Mouse (Mus musculus) limb, embryonic 12.5 days (tissue): ENCODE results near the gene B230219D22Rik. TPM values are rescaled to one million over a fixed set of nuclear protein-coding genes. Genes with fewer than 3 reads are reported as not detected.
A peak's percentile ranks its signal among the peaks of the same experiment; 100 is the strongest.

Experiments used
- ATAC-seq: fragments of 200-750 bp; cut with Nextera tagmentation; 2 replicates; pipeline ENCODE4 v1.8.0; 2017; ENCODE audit warnings: low read depth, moderate TSS enrichment; ENCODE audit not compliant: insufficient number of reproducible peaks, insufficient read depth, low FRiP score, low TSS enrichment
- H3K27ac ChIP-seq: fragments of 300-500 bp; sonication (generic); 2 replicates; pipeline ENCODE4 v1.5.1; 2016; ENCODE audit warnings: mild to moderate bottlenecking, moderate library complexity
- H3K27me3 ChIP-seq: fragments of 300-500 bp; sonication (generic); 2 replicates; pipeline ENCODE4 v1.6.1; 2016; ENCODE audit warnings: mild to moderate bottlenecking, moderate library complexity
- H3K36me3 ChIP-seq: fragments of 300-500 bp; sonication (generic); 2 replicates; pipeline ENCODE4 v1.6.1; 2016; ENCODE audit warnings: mild to moderate bottlenecking, moderate library complexity
- H3K4me1 ChIP-seq: fragments of 300-500 bp; sonication (generic); replicated peaks from 2 replicates; pipeline ENCODE4 v1.6.1; 2016
- H3K4me2 ChIP-seq: fragments of 300-500 bp; sonication (generic); 2 replicates; pipeline ENCODE4 v1.6.1; 2016; ENCODE audit warnings: mild to moderate bottlenecking, moderate library complexity
- H3K4me3 ChIP-seq: fragments of 300-500 bp; sonication (generic); replicated peaks from 2 replicates; pipeline ENCODE4 v1.5.1; 2016; ENCODE audit warnings: mild to moderate bottlenecking
- H3K9ac ChIP-seq: fragments of 300-500 bp; sonication (generic); replicated peaks from 2 replicates; pipeline ENCODE4 v1.6.1; 2016; ENCODE audit warnings: mild to moderate bottlenecking, moderate library complexity
- H3K9me3 ChIP-seq: fragments of 300-500 bp; sonication (generic); 2 replicates; pipeline ENCODE4 v1.6.1; 2016; ENCODE audit warnings: mild to moderate bottlenecking, moderate library complexity
- WGBS: fragments of 180-500 bp; shearing (Covaris S2); methylation state at CpG from one replicate; pipeline ENCODE4 v1.1.7; 2016; 5-methylcytosine and 5-hydroxymethylcytosine counted together
- polyA plus RNA-seq: library from polyadenylated mRNA; unstranded; fragments of >200 nt; fragmentation: Nextera tagmentation; extraction: Ambion mirVana; gene quantifications from 2 replicates; pipeline ENCODE4 v1.2.1, GENCODE M21; 2016

B230219D22Rik gene
- 78.7 and 84.5 TPM in 2 replicates for polyA plus RNA-seq

DNA sequence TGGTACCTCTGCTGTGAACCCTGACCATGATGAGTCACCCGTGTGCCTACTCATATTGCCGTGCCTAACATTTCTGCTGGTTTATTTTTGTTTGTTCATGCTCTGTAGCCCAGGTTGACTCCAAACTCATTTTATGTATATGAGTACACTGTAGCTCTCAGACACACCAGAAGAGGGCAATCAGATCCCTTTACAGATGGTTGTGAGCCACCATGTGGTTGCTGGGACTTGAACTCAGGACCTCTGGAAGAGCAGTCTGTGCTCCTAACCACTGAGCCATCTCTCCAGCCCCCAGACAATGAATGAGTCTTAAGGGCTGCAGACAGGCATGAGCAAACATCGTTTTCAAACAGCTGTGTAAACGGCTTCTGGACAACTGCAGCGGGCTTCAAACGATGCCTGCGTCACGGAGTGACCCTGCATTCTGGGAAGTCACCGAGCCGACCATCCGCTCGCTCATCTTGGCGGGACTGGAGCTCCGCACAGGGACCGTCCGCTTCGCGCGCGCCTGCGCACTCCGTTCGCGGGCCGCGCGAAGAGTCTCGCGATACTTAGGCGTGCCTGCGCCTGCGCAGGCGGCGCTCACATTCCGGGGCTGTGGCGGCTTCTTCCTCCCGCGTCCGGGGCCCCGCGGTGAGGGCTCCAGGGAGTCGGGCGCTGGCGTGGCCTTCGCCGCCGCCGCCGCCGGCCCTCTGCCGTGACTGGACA lies at the start of gene B230219D22Rik:
Gene B230219D22Rik (plus strand): TSS at position 590 of the 708 bp plus-strand sequence.
- Histone ChIP-seq H3K4me1 (peaks cover 22% of the 10 kb centered on the region), H3K27ac (peak within 1 kb of the TSS; percentile 99), H3K4me3 (peak within 1 kb of the TSS; percentile 100), H3K9me3 (no peaks in the 10 kb centered on the region), H3K9ac (peak within 1 kb of the TSS; percentile 100), H3K4me2 (peak within 1 kb of the TSS; percentile 78), H3K27me3 (no peaks in the 10 kb centered on the region), H3K36me3 (no peaks in the 10 kb centered on the region; the same call in 1 of the 2 replicates)
- WGBS, result 2% methylated on average over 51 of the region's 51 CpGs
- ATAC-seq, result peak; percentile 93

DNA sequence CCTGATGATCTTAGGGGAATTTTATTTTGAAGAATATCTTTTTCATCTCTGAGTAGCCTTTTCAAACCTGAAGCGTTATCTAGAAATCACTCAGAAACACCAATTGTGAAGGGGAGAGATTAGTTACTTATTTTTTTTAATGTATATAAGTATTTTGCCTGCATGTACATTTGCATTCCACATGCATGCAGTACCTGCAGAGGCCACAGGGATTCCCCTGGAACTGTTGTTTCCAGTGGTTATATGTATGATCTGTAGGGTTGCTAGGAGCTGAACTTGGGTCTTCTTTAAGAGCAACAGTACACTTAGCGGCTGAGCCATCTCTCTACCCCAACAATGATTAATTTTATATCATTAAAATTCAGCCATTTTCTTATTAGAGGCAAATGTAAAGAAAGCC lies 48.4 kb upstream of the B230219D22Rik start:
- Histone ChIP-seq H3K36me3 (peaks cover 78% of the 10 kb centered on the region), H3K27ac (no peak overlapping the region), H3K27me3 (no peaks in the 10 kb centered on the region), H3K9ac (no peak overlapping the region), H3K4me2 (no peak overlapping the region), H3K4me1 (no peaks in the 10 kb centered on the region), H3K9me3 (no peaks in the 10 kb centered on the region), H3K4me3 (no peak overlapping the region)
- WGBS, result 89% methylated on average over 2 of the region's 2 CpGs
- no peak for ATAC-seq

- no peak for ATAC-seq
- H3K27ac ChIP-seq, result no peak overlapping the region
- no peaks in the 10 kb centered on the region for H3K27me3 ChIP-seq
- no peak overlapping the region for H3K9ac ChIP-seq
- H3K4me3 ChIP-seq, result no peak overlapping the region
- peaks cover 100% of the 10 kb centered on the region for H3K36me3 ChIP-seq
- no peak overlapping the region for H3K4me2 ChIP-seq
- no peaks in the 10 kb centered on the region for H3K9me3 ChIP-seq
- 87% methylated on average over 12 of the region's 12 CpGs for WGBS
- no peaks in the 10 kb centered on the region for H3K4me1 ChIP-seq
These were observed 42.8 kb upstream of the B230219D22Rik start for GRCm38 (mm10) chr13:55650098-55650497.

DNA sequence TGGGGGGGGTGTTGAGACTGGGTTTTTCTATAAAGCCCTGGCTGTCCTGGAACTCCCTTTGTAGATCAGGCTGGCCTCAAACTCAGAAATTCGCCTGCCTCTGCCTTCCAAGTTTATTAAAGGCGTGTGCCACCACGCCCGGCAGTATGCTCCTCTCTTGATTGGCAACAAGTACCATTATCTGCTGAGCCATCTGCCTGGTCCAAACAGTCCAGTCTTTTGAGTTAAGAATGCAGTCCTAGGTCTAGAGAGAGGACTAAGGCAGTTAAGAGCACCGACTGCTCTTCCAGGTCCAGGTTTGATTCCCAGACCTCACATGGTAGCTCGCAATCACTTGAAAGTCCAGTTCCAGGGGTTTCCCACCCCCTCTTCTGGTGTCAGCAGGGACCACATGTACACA lies 41.9 kb upstream of the B230219D22Rik start:
- 93% methylated on average over 6 of the region's 6 CpGs for WGBS
- Histone ChIP-seq H3K27ac (no peak overlapping the region), H3K36me3 (peaks cover 100% of the 10 kb centered on the region), H3K4me3 (no peak overlapping the region), H3K9ac (no peak overlapping the region), H3K4me2 (no peak overlapping the region), H3K27me3 (no peaks in the 10 kb centered on the region), H3K4me1 (no peaks in the 10 kb centered on the region), H3K9me3 (no peaks in the 10 kb centered on the region)
- ATAC-seq, result no peak

- WGBS, result 85% methylated on average over 6 of the region's 6 CpGs
- 0 out of 2 replicates have a peak, but pooled peaks cover 4% of the 10 kb centered on the region for H3K9me3 ChIP-seq
- no peak overlapping the region for H3K9ac ChIP-seq
- no peak overlapping the region for H3K27ac ChIP-seq
- no peaks in the 10 kb centered on the region for H3K4me1 ChIP-seq
- H3K4me2 ChIP-seq, result no peak overlapping the region
- ATAC-seq, result no peak
- peaks cover 93% of the 10 kb centered on the region for H3K36me3 ChIP-seq
- no peaks in the 10 kb centered on the region for H3K27me3 ChIP-seq
- H3K4me3 ChIP-seq, result no peak overlapping the region
These were observed 24.4 kb upstream of the B230219D22Rik start for GRCm38 (mm10) chr13:55668550-55668949.

DNA sequence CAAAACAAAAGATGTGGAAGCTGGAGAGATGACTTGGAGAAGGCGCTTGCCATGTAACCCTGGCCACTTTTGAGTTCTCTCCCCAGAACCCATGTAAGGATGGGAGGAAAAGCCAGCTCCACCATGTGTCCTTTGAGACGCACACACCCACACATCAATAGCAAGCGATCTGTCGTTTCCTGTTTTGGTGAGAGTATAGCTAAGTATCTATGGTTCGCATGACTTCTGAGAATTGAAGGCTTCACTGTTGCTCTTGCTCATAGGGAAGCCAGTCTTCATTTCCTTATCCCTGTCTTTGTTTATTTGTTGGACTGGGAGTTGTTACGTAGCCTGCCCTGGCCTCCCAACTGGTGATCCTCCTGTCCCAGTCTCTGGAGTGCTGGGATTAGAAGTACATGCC lies 20.2 kb upstream of the B230219D22Rik start:
- Histone ChIP-seq H3K27ac (no peak overlapping the region), H3K4me1 (no peaks in the 10 kb centered on the region), H3K4me3 (no peak overlapping the region), H3K4me2 (no peak overlapping the region), H3K27me3 (no peaks in the 10 kb centered on the region), H3K36me3 (peaks cover 91% of the 10 kb centered on the region), H3K9ac (no peak overlapping the region), H3K9me3 (0 out of 2 replicates have a peak, but pooled peaks cover 4% of the 10 kb centered on the region)
- WGBS, result 93% methylated on average over 6 of the region's 6 CpGs
- ATAC-seq, result no peak

DNA sequence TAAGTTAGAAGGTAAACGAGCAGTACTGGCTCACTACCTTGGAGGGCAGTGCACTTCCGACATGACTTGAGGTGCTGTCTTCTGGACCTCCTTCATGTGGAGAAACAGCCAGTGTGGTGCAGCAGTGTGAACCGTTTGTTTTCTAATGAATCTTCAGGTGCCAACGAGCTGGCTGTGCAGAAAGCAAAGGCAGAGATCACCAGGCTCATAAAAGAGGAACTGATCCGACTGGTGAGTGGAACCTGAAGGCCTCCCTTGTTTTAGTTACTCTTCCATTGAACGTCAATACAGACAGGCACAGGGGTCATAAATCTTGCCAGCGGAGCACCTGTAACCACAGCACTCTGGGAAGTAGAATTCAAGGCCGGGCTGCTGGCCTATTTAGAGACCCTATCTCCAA lies 15.6 kb upstream of the B230219D22Rik start:
- H3K27ac ChIP-seq, result no peak overlapping the region
- peaks cover 85% of the 10 kb centered on the region for H3K36me3 ChIP-seq
- no peak for ATAC-seq
- H3K9me3 ChIP-seq, result no peaks in the 10 kb centered on the region
- H3K9ac ChIP-seq, result no peak overlapping the region
- H3K4me2 ChIP-seq, result no peak overlapping the region
- H3K27me3 ChIP-seq, result no peaks in the 10 kb centered on the region
- no peaks in the 10 kb centered on the region for H3K4me1 ChIP-seq
- H3K4me3 ChIP-seq, result no peak overlapping the region
- 74% methylated on average over 8 of the region's 8 CpGs for WGBS

- ATAC-seq, result no peak
- Histone ChIP-seq H3K9me3 (no peaks in the 10 kb centered on the region), H3K4me1 (peaks cover 4% of the 10 kb centered on the region; the same call in 1 of the 2 replicates), H3K27me3 (no peaks in the 10 kb centered on the region), H3K36me3 (peaks cover 49% of the 10 kb centered on the region), H3K27ac (no peak overlapping the region), H3K4me2 (no peak overlapping the region), H3K9ac (no peak overlapping the region), H3K4me3 (no peak overlapping the region)
- 89% methylated on average over 9 of the region's 9 CpGs for WGBS
These were observed 10.7 kb upstream of the B230219D22Rik start for GRCm38 (mm10) chr13:55682201-55682600.

- WGBS, result 88% methylated on average over 3 of the region's 3 CpGs
- Histone ChIP-seq H3K36me3 (peaks cover 35% of the 10 kb centered on the region), H3K9me3 (no peaks in the 10 kb centered on the region), H3K27me3 (no peaks in the 10 kb centered on the region), H3K4me3 (no peak overlapping the region), H3K27ac (no peak overlapping the region), H3K9ac (no peak overlapping the region), H3K4me2 (no peak overlapping the region), H3K4me1 (peaks cover 10% of the 10 kb centered on the region; the same call in 1 of the 2 replicates)
- ATAC-seq, result no peak
These were observed 9.3 kb upstream of the B230219D22Rik start for GRCm38 (mm10) chr13:55683581-55683980.

- Histone ChIP-seq H3K4me2 (0 out of 2 replicates have a peak overlapping the region, but pooled peaks have one; percentile 1), H3K4me1 (peaks cover 10% of the 10 kb centered on the region; the same call in 1 of the 2 replicates), H3K27me3 (no peaks in the 10 kb centered on the region), H3K9me3 (no peaks in the 10 kb centered on the region), H3K9ac (0 out of 2 replicates have a peak overlapping the region, but pooled peaks have one; percentile 23), H3K4me3 (no peak overlapping the region), H3K27ac (peak overlapping the region; percentile 54; the same call in 1 of the 2 replicates), H3K36me3 (peaks cover 11% of the 10 kb centered on the region; the same call in 1 of the 2 replicates)
- 64% methylated on average over 9 of the region's 9 CpGs for WGBS
- no peak for ATAC-seq
These were observed 6.8 kb upstream of the B230219D22Rik start for GRCm38 (mm10) chr13:55686107-55686633.

GRCm38 (mm10) chr13:55687927-55688602 lies 4.9 kb upstream of the B230219D22Rik start:
- Histone ChIP-seq H3K4me2 (no peak overlapping the region), H3K4me3 (no peak overlapping the region), H3K36me3 (0 out of 2 replicates have a peak, but pooled peaks cover 4% of the 10 kb centered on the region), H3K27ac (0 out of 2 replicates have a peak overlapping the region, but pooled peaks have one; percentile 17), H3K4me1 (peaks cover 10% of the 10 kb centered on the region; the same call in 1 of the 2 replicates), H3K9ac (no peak overlapping the region), H3K9me3 (no peaks in the 10 kb centered on the region), H3K27me3 (no peaks in the 10 kb centered on the region)
- WGBS, result 33% methylated on average over 4 of the region's 4 CpGs
- ATAC-seq, result no peak
